Mouse (Mus musculus): ENCODE measurements at regions not wholly inside any gene's neighbourhood (a gene's known extent, or its start where the extent isn't known, plus 50 kb on each side); places are given as distances from the start of the nearest gene placed in this dataset.
"Not testable (repeated sequence)": the region's sequence is repeated elsewhere in the genome, so short reads cannot be mapped to it uniquely, and the experiment has no call there.

GRCm38 (mm10) chr3:117265790-117266189 is 94.9 kb downstream of the Plppr4 start:
- H3K9ac ChIP-seq = no peak overlapping the region
- H3K27me3 ChIP-seq (replicated peaks) = no peaks in the 10 kb centered on the region
- H3K9me3 ChIP-seq = no peaks in the 10 kb centered on the region
- H3K4me2 ChIP-seq (replicated peaks) = no peak overlapping the region
- H3K36me3 ChIP-seq = no peaks in the 10 kb centered on the region
- 87% methylated on average over 9 of the region's 9 CpGs for WGBS
- H3K4me1 ChIP-seq (replicated peaks) = no peaks in the 10 kb centered on the region
- no peak for ATAC-seq
- H3K27ac ChIP-seq = no peak overlapping the region
- no peak overlapping the region for H3K4me3 ChIP-seq (replicated peaks)

- Histone ChIP-seq H3K9me3 (no peaks in the 10 kb centered on the region), H3K36me3 (no peaks in the 10 kb centered on the region), H3K4me3 (replicated peaks) (no peak overlapping the region), H3K27ac (no peak overlapping the region), H3K27me3 (replicated peaks) (no peaks in the 10 kb centered on the region), H3K9ac (no peak overlapping the region), H3K4me2 (replicated peaks) (no peak overlapping the region), H3K4me1 (replicated peaks) (no peaks in the 10 kb centered on the region)
- no peak for ATAC-seq
Measured at GRCm38 (mm10) chr3:117247833-117248232, 112.8 kb downstream of the Plppr4 start.

- no peak overlapping the region for H3K4me3 ChIP-seq (replicated peaks)
- no peaks in the 10 kb centered on the region for H3K36me3 ChIP-seq
- no peak for ATAC-seq
- no peaks in the 10 kb centered on the region for H3K4me1 ChIP-seq (replicated peaks)
- H3K9ac ChIP-seq = no peak overlapping the region
- H3K9me3 ChIP-seq = no peaks in the 10 kb centered on the region
- no peak overlapping the region for H3K27ac ChIP-seq
- H3K4me2 ChIP-seq (replicated peaks) = no peak overlapping the region
- WGBS = 84% methylated on average over 6 of the region's 6 CpGs
- H3K27me3 ChIP-seq (replicated peaks) = no peaks in the 10 kb centered on the region
Measured at GRCm38 (mm10) chr3:117241810-117242209, 118.9 kb downstream of the Plppr4 start.

GRCm38 (mm10) chr3:117226616-117227015 is 134.1 kb downstream of the Plppr4 start:
- Histone ChIP-seq H3K4me3 (replicated peaks) (no peak overlapping the region), H3K4me1 (replicated peaks) (no peaks in the 10 kb centered on the region), H3K9ac (no peak overlapping the region), H3K36me3 (no peaks in the 10 kb centered on the region), H3K27ac (no peak overlapping the region), H3K4me2 (replicated peaks) (no peak overlapping the region), H3K27me3 (replicated peaks) (no peaks in the 10 kb centered on the region), H3K9me3 (no peaks in the 10 kb centered on the region)
- no peak for ATAC-seq
- 85% methylated on average over 3 of the region's 3 CpGs for WGBS

GRCm38 (mm10) chr3:117225041-117225440 is 135.6 kb downstream of the Plppr4 start:
- Histone ChIP-seq H3K4me2 (replicated peaks) (no peak overlapping the region), H3K9me3 (no peaks in the 10 kb centered on the region), H3K4me3 (replicated peaks) (no peak overlapping the region), H3K27me3 (replicated peaks) (no peaks in the 10 kb centered on the region), H3K4me1 (replicated peaks) (no peaks in the 10 kb centered on the region), H3K36me3 (no peaks in the 10 kb centered on the region), H3K27ac (no peak overlapping the region), H3K9ac (no peak overlapping the region)
- 60% methylated on average over 2 of the region's 2 CpGs for WGBS
- ATAC-seq = no peak

GRCm38 (mm10) chr3:117217952-117218351 is 142.7 kb downstream of the Plppr4 start:
- Histone ChIP-seq H3K9me3 (no peaks in the 10 kb centered on the region), H3K4me3 (replicated peaks) (no peak overlapping the region), H3K4me2 (replicated peaks) (no peak overlapping the region), H3K9ac (no peak overlapping the region), H3K4me1 (replicated peaks) (no peaks in the 10 kb centered on the region), H3K27me3 (replicated peaks) (no peaks in the 10 kb centered on the region), H3K36me3 (no peaks in the 10 kb centered on the region), H3K27ac (no peak overlapping the region)
- ATAC-seq = no peak
- 65% methylated on average over 1 of the region's 1 CpGs for WGBS

- Histone ChIP-seq H3K9me3 (no peaks in the 10 kb centered on the region), H3K27me3 (replicated peaks) (no peaks in the 10 kb centered on the region), H3K4me2 (replicated peaks) (no peak overlapping the region), H3K4me3 (replicated peaks) (no peak overlapping the region), H3K36me3 (no peaks in the 10 kb centered on the region), H3K4me1 (replicated peaks) (no peaks in the 10 kb centered on the region), H3K9ac (no peak overlapping the region), H3K27ac (no peak overlapping the region)
- WGBS = 80% methylated on average over 1 of the region's 1 CpGs
- no peak for ATAC-seq
Measured at GRCm38 (mm10) chr3:117191903-117192302, 168.8 kb downstream of the Plppr4 start.

GRCm38 (mm10) chr3:117188782-117189500 is 171.7 kb downstream of the Plppr4 start:
- Histone ChIP-seq H3K4me3 (replicated peaks) (no peak overlapping the region), H3K9ac (no peak overlapping the region), H3K27me3 (replicated peaks) (no peaks in the 10 kb centered on the region), H3K4me2 (replicated peaks) (no peak overlapping the region), H3K4me1 (replicated peaks) (no peaks in the 10 kb centered on the region), H3K36me3 (no peaks in the 10 kb centered on the region), H3K9me3 (no peaks in the 10 kb centered on the region), H3K27ac (no peak overlapping the region)
- WGBS = 53% methylated on average over 3 of the region's 3 CpGs
- ATAC-seq = no peak

- Histone ChIP-seq H3K27me3 (replicated peaks) (no peaks in the 10 kb centered on the region), H3K4me1 (replicated peaks) (no peaks in the 10 kb centered on the region), H3K9me3 (no peaks in the 10 kb centered on the region), H3K4me3 (replicated peaks) (no peak overlapping the region), H3K9ac (no peak overlapping the region), H3K27ac (no peak overlapping the region), H3K4me2 (replicated peaks) (no peak overlapping the region), H3K36me3 (no peaks in the 10 kb centered on the region)
- 93% methylated on average over 4 of the region's 4 CpGs for WGBS
- no peak for ATAC-seq
Measured at GRCm38 (mm10) chr3:117183654-117184184, 177.0 kb downstream of the Plppr4 start.

GRCm38 (mm10) chr3:117169740-117170139 is 190.9 kb downstream of the Plppr4 start:
- no peak overlapping the region for H3K4me3 ChIP-seq (replicated peaks)
- no peaks in the 10 kb centered on the region for H3K9me3 ChIP-seq
- H3K36me3 ChIP-seq = no peaks in the 10 kb centered on the region
- H3K9ac ChIP-seq = no peak overlapping the region
- WGBS = 87% methylated on average over 2 of the region's 2 CpGs
- no peak overlapping the region for H3K4me2 ChIP-seq (replicated peaks)
- no peaks in the 10 kb centered on the region for H3K27me3 ChIP-seq (replicated peaks)
- ATAC-seq = no peak
- no peaks in the 10 kb centered on the region for H3K4me1 ChIP-seq (replicated peaks)
- H3K27ac ChIP-seq = no peak overlapping the region

- no peak overlapping the region for H3K27ac ChIP-seq
- no peak overlapping the region for H3K9ac ChIP-seq
- no peak overlapping the region for H3K4me2 ChIP-seq (replicated peaks)
- H3K4me1 ChIP-seq (replicated peaks) = no peaks in the 10 kb centered on the region
- no peaks in the 10 kb centered on the region for H3K27me3 ChIP-seq (replicated peaks)
- H3K4me3 ChIP-seq (replicated peaks) = no peak overlapping the region
- H3K9me3 ChIP-seq = no peaks in the 10 kb centered on the region
- no peak for ATAC-seq
- 48% methylated on average over 1 of the region's 1 CpGs for WGBS
- no peaks in the 10 kb centered on the region for H3K36me3 ChIP-seq
Measured at GRCm38 (mm10) chr3:117163046-117163445, 194.3 kb upstream of the Palmd start.

- not testable (repeated sequence) for H3K36me3 ChIP-seq; H3K4me2 ChIP-seq (replicated peaks); H3K9me3 ChIP-seq; ATAC-seq; H3K9ac ChIP-seq; H3K27ac ChIP-seq; H3K27me3 ChIP-seq (replicated peaks); H3K4me3 ChIP-seq (replicated peaks); H3K4me1 ChIP-seq (replicated peaks)
- 91% methylated on average over 3 of the region's 3 CpGs for WGBS
Measured at GRCm38 (mm10) chr3:117160689-117161088, 191.9 kb upstream of the Palmd start.

GRCm38 (mm10) chr3:117155274-117155673 is 186.5 kb upstream of the Palmd start:
- Histone ChIP-seq H3K9me3 (no peaks in the 10 kb centered on the region), H3K9ac (no peak overlapping the region), H3K4me2 (replicated peaks) (no peak overlapping the region), H3K4me1 (replicated peaks) (no peaks in the 10 kb centered on the region), H3K27me3 (replicated peaks) (no peaks in the 10 kb centered on the region), H3K4me3 (replicated peaks) (no peak overlapping the region), H3K36me3 (no peaks in the 10 kb centered on the region), H3K27ac (no peak overlapping the region)
- no peak for ATAC-seq
- 84% methylated on average over 6 of the region's 6 CpGs for WGBS
